Mouse (Mus musculus) thymus, postnatal 14 days (tissue): ENCODE measurements around the gene Rest.
A peak's percentile ranks its signal among the peaks of the same experiment; 100 is the strongest.

ENCODE experiments used
- DNase-seq: peaks from one replicate; pipeline ENCODE4 v3.0.0; 2021

The Rest gene

GRCm38 (mm10) chr5:77309924-77310772, 44.9 kb downstream of the Rest start, which contains the start of the genes Noa1 and Polr2b:
TSS of gene Noa1 (minus strand) at chr5:77310084.
TSS of gene Polr2b (plus strand) at chr5:77310147.
- peak; percentile 99 for DNase-seq

DNA sequence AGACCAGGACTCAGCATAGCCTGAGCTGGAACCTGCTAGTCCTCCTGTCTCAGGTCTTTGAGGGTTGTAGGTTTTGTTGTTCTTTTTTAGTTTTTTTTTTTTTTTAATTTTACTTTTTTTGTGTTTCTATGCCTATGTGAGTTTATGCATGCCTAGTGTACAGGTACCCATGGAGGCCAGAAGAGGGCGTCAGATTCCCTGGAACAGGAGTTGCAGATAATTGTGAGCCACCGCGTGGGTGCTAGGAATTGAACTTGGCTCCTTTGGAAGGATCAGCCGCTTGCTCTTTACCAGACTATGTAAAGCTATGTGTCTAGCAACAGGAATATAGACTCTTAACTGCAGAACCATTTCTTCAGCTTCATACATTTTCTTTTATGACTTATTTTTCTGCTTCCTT, 48.9 kb downstream of the Rest start:
- DNase-seq = no peak

DNA sequence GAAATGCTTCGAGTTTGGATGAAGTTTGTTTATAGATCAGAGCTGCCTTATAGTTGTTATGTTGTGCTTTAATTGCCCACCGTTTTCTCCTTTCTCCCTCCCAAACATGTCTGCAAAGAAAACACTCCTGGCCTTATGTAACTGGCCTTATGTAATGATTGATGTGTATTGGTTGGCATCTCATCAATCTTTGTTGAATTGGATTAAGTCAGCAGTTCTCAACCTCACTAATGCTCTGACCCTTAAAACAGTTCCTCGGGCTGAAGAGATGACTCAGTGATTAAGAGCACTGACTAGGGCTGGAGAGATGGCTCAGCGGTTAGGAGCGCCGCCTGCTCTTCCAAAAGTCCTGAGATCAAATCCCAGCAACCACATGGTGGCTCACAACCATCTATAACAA, 49.7 kb downstream of the Rest start:
- no peak for DNase-seq

GRCm38 (mm10) chr5:77324936-77325335, 59.6 kb downstream of the Rest start:
- DNase-seq = no peak

GRCm38 (mm10) chr5:77330154-77330553, 64.9 kb downstream of the Rest start:
- no peak for DNase-seq
